Mouse (Mus musculus) stomach, postnatal 0 days (tissue): ENCODE measurements around the gene Gnas. TPM values are rescaled to one million over a fixed set of nuclear protein-coding genes. Genes with fewer than 3 reads are reported as not detected.

Experiments used
- ATAC-seq: fragments of 200-750 bp; cut with Nextera tagmentation; 2 replicates; pipeline ENCODE4 v1.8.0; 2017; ENCODE audit not compliant: low FRiP score, low TSS enrichment
- DNase-seq: peaks from one replicate; pipeline ENCODE4 v3.0.0-alpha.2; 2016; ENCODE audit warnings: low spot score
- H3K27ac ChIP-seq: fragments of 300-500 bp; sonication (generic); replicated peaks from 2 replicates; pipeline ENCODE4 v1.5.1; 2014; ENCODE audit warnings: mild to moderate bottlenecking, control low read depth
- H3K27me3 ChIP-seq: fragments of 300-500 bp; sonication (generic); 2 replicates; pipeline ENCODE4 v1.6.1; 2014; ENCODE audit warnings: low read length; ENCODE audit not compliant: control insufficient read depth, insufficient read depth
- H3K36me3 ChIP-seq: fragments of 300-500 bp; sonication (generic); 2 replicates; pipeline ENCODE4 v1.6.1; 2014; ENCODE audit warnings: low read length, mixed read lengths; ENCODE audit not compliant: control insufficient read depth, insufficient read depth
- H3K4me1 ChIP-seq: fragments of 300-500 bp; sonication (generic); replicated peaks from 2 replicates; pipeline ENCODE4 v1.6.1; 2014; ENCODE audit warnings: antibody characterized with exemption; ENCODE audit not compliant: control insufficient read depth, insufficient read depth
- H3K4me2 ChIP-seq: fragments of 300-500 bp; sonication (generic); replicated peaks from 2 replicates; pipeline ENCODE4 v1.6.1; 2014; ENCODE audit warnings: low read depth, mild to moderate bottlenecking, control low read depth, moderate library complexity
- H3K4me3 ChIP-seq: fragments of 300-500 bp; sonication (generic); 2 replicates; pipeline ENCODE4 v1.5.1; 2014; ENCODE audit warnings: low read depth, low read length, control low read depth
- H3K9ac ChIP-seq: fragments of 300-500 bp; sonication (generic); 2 replicates; pipeline ENCODE4 v1.6.1; 2014; ENCODE audit warnings: mild to moderate bottlenecking, low read length, control low read depth, mixed read lengths
- H3K9me3 ChIP-seq: fragments of 300-500 bp; sonication (generic); 2 replicates; pipeline ENCODE4 v1.6.1; 2016; ENCODE audit warnings: low read length; ENCODE audit not compliant: control insufficient read depth
- CTCF ChIP-seq: IDR thresholded peaks from 2 replicates; pipeline ENCODE4 v1.5.1; 2016; ENCODE audit warnings: antibody characterized with exemption, low read depth, mild to moderate bottlenecking, moderate library complexity
- EP300 ChIP-seq: optimal IDR thresholded peaks from 2 replicates; pipeline ENCODE3; 2016; ENCODE audit warnings: antibody characterized with exemption
- WGBS: fragments of 180-500 bp; shearing (Covaris S2); extraction: QIAGEN DNeasy Blood & Tissue Kit; methylation state at CpG from one replicate; pipeline ENCODE4 v1.1.7; 2014; 5-methylcytosine and 5-hydroxymethylcytosine counted together
- polyA plus RNA-seq: library from polyadenylated mRNA; unstranded; fragments of >200 nt; fragmentation: Nextera tagmentation; extraction: Ambion mirVana; gene quantifications from 2 replicates; pipeline ENCODE4 v1.2.1, GENCODE M21; 2015

Gene Gnas
- polyA plus RNA-seq, 1 experiment from 2014 or later = 920 TPM

GRCm38 (mm10) chr2:174261801-174262200, 22.3 kb upstream of the Gnas start:
- Histone ChIP-seq H3K4me2 (no peak overlapping the region), H3K4me1 (no peaks in the 10 kb centered on the region), H3K4me3 (no peak overlapping the region), H3K36me3 (no peaks in the 10 kb centered on the region), H3K9me3 (no peaks in the 10 kb centered on the region), H3K9ac (no peak overlapping the region), H3K27ac (no peak overlapping the region), H3K27me3 (no peaks in the 10 kb centered on the region)
- no peak for ATAC-seq
- no peak for DNase-seq
- TF ChIP-seq CTCF (no peak), EP300 (no peak)
- WGBS = 64% methylated on average over 6 of the region's 6 CpGs

- whole genome bisulfite sequencing = 57% methylated on average over 5 of the region's 5 CpGs
- no peak for TF ChIP-seq EP300
- TF ChIP-seq CTCF = no peak
- peak; percentile 77 for ATAC-seq
Measured at GRCm38 (mm10) chr2:174263110-174263815, 20.9 kb upstream of the Gnas start.

GRCm38 (mm10) chr2:174264248-174264647, 19.9 kb upstream of the Gnas start:
- Histone ChIP-seq H3K4me2 (no peak overlapping the region), H3K36me3 (no peaks in the 10 kb centered on the region), H3K9me3 (no peaks in the 10 kb centered on the region), H3K9ac (no peak overlapping the region), H3K4me3 (no peak overlapping the region), H3K27me3 (no peaks in the 10 kb centered on the region), H3K4me1 (no peaks in the 10 kb centered on the region), H3K27ac (no peak overlapping the region)
- no peak for TF ChIP-seq EP300
- DNase-seq (no peak), ATAC-seq (no peak)
- 73% methylated on average over 8 of the region's 8 CpGs for WGBS

More at GRCm38 (mm10) chr2:174263110-174263815, 20.9 kb upstream of the Gnas start:
- Histone ChIP-seq H3K36me3 (no peaks in the 10 kb centered on the region), H3K9ac (no peak overlapping the region), H3K27me3 (no peaks in the 10 kb centered on the region), H3K4me3 (no peak overlapping the region), H3K27ac (no peak overlapping the region), H3K9me3 (no peaks in the 10 kb centered on the region), H3K4me1 (no peaks in the 10 kb centered on the region), H3K4me2 (no peak overlapping the region)
- peak; percentile 33 for DNase-seq

GRCm38 (mm10) chr2:174270416-174270815, 13.7 kb upstream of the Gnas start:
- no peaks in the 10 kb centered on the region for H3K4me1 ChIP-seq
- no peak for TF ChIP-seq EP300
- TF ChIP-seq CTCF = no peak
- no peaks in the 10 kb centered on the region for H3K27me3 ChIP-seq
- ATAC-seq (no peak), DNase-seq (no peak)
- no peaks in the 10 kb centered on the region for H3K36me3 ChIP-seq
- H3K9ac ChIP-seq = no peak overlapping the region
- H3K27ac ChIP-seq = no peak overlapping the region
- H3K4me2 ChIP-seq = no peak overlapping the region
- no peaks in the 10 kb centered on the region for H3K9me3 ChIP-seq
- 81% methylated on average over 7 of the region's 7 CpGs for WGBS
- no peak overlapping the region for H3K4me3 ChIP-seq

GRCm38 (mm10) chr2:174271459-174271858, 12.7 kb upstream of the Gnas start:
- no peaks in the 10 kb centered on the region for H3K4me1 ChIP-seq
- no peaks in the 10 kb centered on the region for H3K36me3 ChIP-seq
- no peaks in the 10 kb centered on the region for H3K27me3 ChIP-seq
- no peak for DNase-seq
- H3K9ac ChIP-seq = no peak overlapping the region
- no peak for TF ChIP-seq EP300
- no peak for TF ChIP-seq CTCF
- ATAC-seq = no peak
- H3K4me3 ChIP-seq = no peak overlapping the region
- H3K4me2 ChIP-seq = no peak overlapping the region
- H3K9me3 ChIP-seq = no peaks in the 10 kb centered on the region
- 86% methylated on average over 6 of the region's 6 CpGs for WGBS
- H3K27ac ChIP-seq = no peak overlapping the region

GRCm38 (mm10) chr2:174273131-174273530, 11.0 kb upstream of the Gnas start:
- DNase-seq (no peak), ATAC-seq (no peak)
- TF ChIP-seq CTCF (no peak), EP300 (no peak)
- Histone ChIP-seq H3K27ac (no peak overlapping the region), H3K4me3 (no peak overlapping the region), H3K4me2 (no peak overlapping the region), H3K4me1 (no peaks in the 10 kb centered on the region), H3K9ac (no peak overlapping the region), H3K27me3 (no peaks in the 10 kb centered on the region), H3K9me3 (no peaks in the 10 kb centered on the region), H3K36me3 (no peaks in the 10 kb centered on the region)
- 86% methylated on average over 5 of the region's 5 CpGs for WGBS
